Mouse (Mus musculus) MEL (cell line): ENCODE results near the gene Gm15557. TPM values are rescaled to one million over a fixed set of nuclear protein-coding genes. Genes with fewer than 3 reads are reported as not detected.

Experiments used
- DNase-seq: peaks from one replicate; pipeline ENCODE4 v3.0.0; 2011; ENCODE audit warnings: low read depth, low spot score
- H3K27ac ChIP-seq: 2 replicates; pipeline ENCODE4 v1.5.1; 2012; ENCODE audit warnings: low read depth, mild to moderate bottlenecking, control low read depth, low read length, moderate library complexity; ENCODE audit not compliant: control insufficient read depth
- H3K27me3 ChIP-seq, 2 experiments: fragments of 150-350 bp in 1 of 2; sonication (generic) in 1 of 2; 2 replicates each; pipeline ENCODE4 v1.6.1; 2012; ENCODE audit warnings: low read length in 2 of 2, mild to moderate bottlenecking in 2 of 2, improper control_type of control experiment in 1 of 2, moderate library complexity in 1 of 2; ENCODE audit not compliant: insufficient read depth in 2 of 2, control insufficient read depth in 1 of 2
- H3K36me3 ChIP-seq, 2 experiments: 2 replicates each; pipeline ENCODE4 v1.6.1; 2012 to 2014; ENCODE audit warnings: low read length in 2 of 2, improper control_type of control experiment in 1 of 2, inconsistent platforms in 1 of 2, mild to moderate bottlenecking in 1 of 2; ENCODE audit not compliant: insufficient read depth in 2 of 2, control insufficient read depth in 1 of 2
- H3K4me1 ChIP-seq, 2 experiments: fragments of 150-350 bp in 1 of 2; sonication (generic) in 1 of 2; 2 replicates each; pipeline ENCODE4 v1.6.1; 2012; ENCODE audit warnings: low read length in 2 of 2, improper control_type of control experiment in 1 of 2, mild to moderate bottlenecking in 1 of 2; ENCODE audit not compliant: insufficient read depth in 2 of 2, control insufficient read depth in 1 of 2
- H3K4me3 ChIP-seq, 2 experiments: fragments of 150-350 bp in 1 of 2; sonication (generic) in 1 of 2; 2 replicates each; pipeline ENCODE4 v1.5.1; 2012; ENCODE audit warnings: low read depth in 2 of 2, low read length in 2 of 2, mild to moderate bottlenecking in 2 of 2, moderate library complexity in 2 of 2, control low read depth in 1 of 2, improper control_type of control experiment in 1 of 2; ENCODE audit not compliant: control insufficient read depth in 1 of 2, insufficient read depth in 1 of 2
- H3K79me2 ChIP-seq: 2 replicates; pipeline ENCODE4 v1.6.1; 2012; ENCODE audit warnings: mild to moderate bottlenecking, low read length, moderate library complexity; ENCODE audit not compliant: control insufficient read depth, poor library complexity, insufficient read depth
- H3K9ac ChIP-seq: 2 replicates; pipeline ENCODE4 v1.6.1; 2012; ENCODE audit warnings: low read depth, mild to moderate bottlenecking, control low read depth, low read length, moderate library complexity; ENCODE audit not compliant: control insufficient read depth, poor library complexity, severe bottlenecking
- H3K9me3 ChIP-seq: fragments of 150-350 bp; sonication (generic); replicated peaks from 2 replicates; pipeline ENCODE4 v1.6.1; 2012; ENCODE audit warnings: mild to moderate bottlenecking, low read length, improper control_type of control experiment, moderate library complexity; ENCODE audit not compliant: insufficient read depth
- BHLHE40 ChIP-seq: IDR thresholded peaks from 2 replicates; pipeline ENCODE4 v1.6.1; 2012; ENCODE audit warnings: low read depth, mild to moderate bottlenecking, inconsistent platforms, low read length, improper control_type of control experiment, borderline replicate concordance
- CHD1 ChIP-seq: IDR thresholded peaks from 2 replicates; pipeline ENCODE4 v1.6.1; 2012; ENCODE audit warnings: low read depth, mild to moderate bottlenecking, inconsistent platforms, low read length, improper control_type of control experiment
- E2F4 ChIP-seq: IDR thresholded peaks from 2 replicates; pipeline ENCODE4 v1.6.1; 2011; ENCODE audit warnings: low read depth, low read length, improper control_type of control experiment, borderline replicate concordance
- ELF1 ChIP-seq: IDR thresholded peaks from 2 replicates; pipeline ENCODE4 v1.6.1; 2014; ENCODE audit warnings: low read depth, mild to moderate bottlenecking, inconsistent platforms, low read length, improper control_type of control experiment, moderate library complexity
- ETS1 ChIP-seq: IDR thresholded peaks from 2 replicates; pipeline ENCODE4 v1.6.1; 2012; ENCODE audit warnings: low read depth, mild to moderate bottlenecking, inconsistent platforms, low read length, improper control_type of control experiment, moderate library complexity
- GABPA ChIP-seq: IDR thresholded peaks from 2 replicates; pipeline ENCODE4 v1.6.1; 2012; ENCODE audit warnings: low read depth, mild to moderate bottlenecking, inconsistent platforms, low read length, improper control_type of control experiment, moderate library complexity
- GATA1 ChIP-seq: IDR thresholded peaks from 2 replicates; pipeline ENCODE4 v1.6.1; 2011; ENCODE audit warnings: low read depth, low read length, improper control_type of control experiment
- HCFC1 ChIP-seq: IDR thresholded peaks from 2 replicates; pipeline ENCODE4 v1.6.1; 2012; ENCODE audit warnings: low read depth, mild to moderate bottlenecking, inconsistent platforms, low read length, improper control_type of control experiment, moderate library complexity
- JUND ChIP-seq: IDR thresholded peaks from 2 replicates; pipeline ENCODE4 v1.6.1; 2011; ENCODE audit warnings: low read depth, mild to moderate bottlenecking, improper control_type of control experiment, low read length
- KAT2A ChIP-seq: conservative IDR thresholded peaks from 2 replicates; pipeline ENCODE4 v1.6.1; 2012; ENCODE audit warnings: low read depth, low read length, improper control_type of control experiment, inconsistent platforms
- MAX ChIP-seq: IDR thresholded peaks from 2 replicates; pipeline ENCODE4 v1.6.1; 2011; ENCODE audit warnings: low read length, improper control_type of control experiment
- MAZ ChIP-seq: IDR thresholded peaks from 2 replicates; pipeline ENCODE4 v1.6.1; 2012; ENCODE audit warnings: low read depth, mild to moderate bottlenecking, inconsistent platforms, low read length, improper control_type of control experiment
- MXI1 ChIP-seq: IDR thresholded peaks from 2 replicates; pipeline ENCODE4 v1.6.1; 2011; ENCODE audit warnings: mild to moderate bottlenecking, low read depth, low read length, improper control_type of control experiment
- MYB ChIP-seq: IDR thresholded peaks from 2 replicates; pipeline ENCODE4 v1.6.1; 2011; ENCODE audit warnings: mild to moderate bottlenecking, low read depth, low read length, improper control_type of control experiment
- MYC ChIP-seq: IDR thresholded peaks from 2 replicates; pipeline ENCODE4 v1.6.1; 2011; ENCODE audit warnings: low read depth, mild to moderate bottlenecking, low read length, improper control_type of control experiment, moderate library complexity
- NELFE ChIP-seq: IDR thresholded peaks from 2 replicates; pipeline ENCODE4 v1.6.1; 2011; ENCODE audit warnings: low read depth, low read length, improper control_type of control experiment
- POLR2A ChIP-seq, 2 experiments: IDR thresholded peaks; 2 replicates each; pipeline ENCODE4 v1.6.1; 2011 to 2012; ENCODE audit warnings: low read length in 2 of 2, mild to moderate bottlenecking in 2 of 2, control low read depth in 1 of 2, improper control_type of control experiment in 1 of 2, low read depth in 1 of 2, moderate library complexity in 1 of 2; ENCODE audit not compliant: control insufficient read depth in 1 of 2, insufficient read depth in 1 of 2, poor library complexity in 1 of 2
- POLR2AphosphoS5 ChIP-seq: IDR thresholded peaks from 2 replicates; pipeline ENCODE4 v1.6.1; 2012; ENCODE audit warnings: low read depth, borderline replicate concordance, mild to moderate bottlenecking, inconsistent platforms, low read length, moderate library complexity, mixed read lengths
- RAD21 ChIP-seq: IDR thresholded peaks from 2 replicates; pipeline ENCODE4 v1.6.1; 2011; ENCODE audit warnings: mild to moderate bottlenecking, low read depth, low read length, improper control_type of control experiment
- RCOR1 ChIP-seq: IDR thresholded peaks from 2 replicates; pipeline ENCODE4 v1.6.1; 2012; ENCODE audit warnings: low read depth, mild to moderate bottlenecking, inconsistent platforms, low read length, improper control_type of control experiment
- SMC3 ChIP-seq: IDR thresholded peaks from 2 replicates; pipeline ENCODE4 v1.6.1; 2011; ENCODE audit warnings: low read depth, low read length, improper control_type of control experiment
- TCF12 ChIP-seq: IDR thresholded peaks from 2 replicates; pipeline ENCODE4 v1.6.1; 2014; ENCODE audit warnings: low read depth, mild to moderate bottlenecking, inconsistent platforms, low read length, improper control_type of control experiment, moderate library complexity
- UBTF ChIP-seq: IDR thresholded peaks from 2 replicates; pipeline ENCODE4 v1.6.1; 2012; ENCODE audit warnings: low read depth, mild to moderate bottlenecking, inconsistent platforms, low read length, improper control_type of control experiment, moderate library complexity, borderline replicate concordance; ENCODE audit not compliant: insufficient read depth
- ZC3H11A ChIP-seq: IDR thresholded peaks from 2 replicates; pipeline ENCODE4 v1.6.1; 2012; ENCODE audit warnings: low read depth, mild to moderate bottlenecking, inconsistent platforms, low read length, improper control_type of control experiment
- ZMIZ1 ChIP-seq: IDR thresholded peaks from 2 replicates; pipeline ENCODE4 v1.6.1; 2012; ENCODE audit warnings: low read depth, mild to moderate bottlenecking, inconsistent platforms, low read length, improper control_type of control experiment, moderate library complexity
- polyA plus RNA-seq, 2 experiments: library from polyadenylated mRNA; stranded (reverse) in 1 of 2; unstranded in 1 of 2; fragments of >175 nt in 1 of 2; fragments of >200 nt in 1 of 2; gene quantifications; 2 replicates each; pipeline versions ENCODE4 v1.2.1 to v1.2.4; 2012; ENCODE audit warnings: low replicate concordance in 2 of 2, low read depth in 1 of 2; ENCODE audit not compliant: insufficient read length in 2 of 2, insufficient read depth in 1 of 2, missing spikeins in 1 of 2
- total RNA-seq: library from RNA; depleted of rRNA; stranded (reverse); fragments of 300-350 nt; gene quantifications from 2 replicates; pipeline ENCODE4 v1.2.3, GENCODE M21; 2012; rRNA removed

Gene Gm15557
- not detected in 2 replicates for total RNA-seq
- not detected for polyA plus RNA-seq

DNA sequence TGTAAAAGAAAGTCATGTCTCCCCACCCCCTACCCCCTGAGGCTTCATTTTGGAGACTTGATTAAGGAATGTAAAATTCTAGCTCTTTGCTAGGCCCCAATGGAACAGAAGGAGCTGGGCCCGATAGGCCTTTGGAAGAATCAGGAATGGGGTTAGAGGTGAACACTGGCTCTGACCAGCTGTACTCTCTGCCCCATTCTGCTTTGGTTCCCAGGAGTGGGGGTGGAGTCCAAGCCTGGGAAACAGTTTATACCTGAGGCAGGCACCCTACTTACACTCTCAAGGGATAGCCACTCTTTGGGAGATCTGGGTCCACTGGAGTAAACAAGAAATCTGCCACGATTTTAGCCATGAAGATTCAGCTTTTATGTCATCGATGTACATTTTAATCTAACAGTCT, at the start of gene Gm15557:
Gene Gm15557 (plus strand): TSS at position 48 of the 400 bp plus-strand sequence.
- Histone ChIP-seq H3K4me3 (no peak within 1 kb of the TSS), H3K27me3 (no peaks in the 10 kb centered on the region; a peak in 2 of 4 replicates), H3K79me2 (no peaks in the 10 kb centered on the region), H3K27ac (no peak within 1 kb of the TSS), H3K4me1 (no peaks in the 10 kb centered on the region), H3K9me3 (no peaks in the 10 kb centered on the region), H3K9ac (no peak within 1 kb of the TSS), H3K36me3 (no peaks in the 10 kb centered on the region)
- TF ChIP-seq RAD21 (no peak), SMC3 (no peak), POLR2A (IDR thresholded peaks at IDR 0.05; ENCODE audit: control insufficient read depth in 1 of 2, insufficient read depth in 1 of 2, low read depth in 1 of 2, low read length in 2 of 2, poor library complexity in 1 of 2) (no peak), RCOR1 (no peak), HCFC1 (no peak), POLR2AphosphoS5 (no peak), UBTF (no peak), E2F4 (no peak), GABPA (no peak), MAZ (no peak), MXI1 (no peak), GATA1 (no peak), CHD1 (no peak), JUND (no peak), ZMIZ1 (no peak), ELF1 (no peak), NELFE (no peak), KAT2A (no peak), ZC3H11A (no peak)
- DNase-seq: no peak

DNA sequence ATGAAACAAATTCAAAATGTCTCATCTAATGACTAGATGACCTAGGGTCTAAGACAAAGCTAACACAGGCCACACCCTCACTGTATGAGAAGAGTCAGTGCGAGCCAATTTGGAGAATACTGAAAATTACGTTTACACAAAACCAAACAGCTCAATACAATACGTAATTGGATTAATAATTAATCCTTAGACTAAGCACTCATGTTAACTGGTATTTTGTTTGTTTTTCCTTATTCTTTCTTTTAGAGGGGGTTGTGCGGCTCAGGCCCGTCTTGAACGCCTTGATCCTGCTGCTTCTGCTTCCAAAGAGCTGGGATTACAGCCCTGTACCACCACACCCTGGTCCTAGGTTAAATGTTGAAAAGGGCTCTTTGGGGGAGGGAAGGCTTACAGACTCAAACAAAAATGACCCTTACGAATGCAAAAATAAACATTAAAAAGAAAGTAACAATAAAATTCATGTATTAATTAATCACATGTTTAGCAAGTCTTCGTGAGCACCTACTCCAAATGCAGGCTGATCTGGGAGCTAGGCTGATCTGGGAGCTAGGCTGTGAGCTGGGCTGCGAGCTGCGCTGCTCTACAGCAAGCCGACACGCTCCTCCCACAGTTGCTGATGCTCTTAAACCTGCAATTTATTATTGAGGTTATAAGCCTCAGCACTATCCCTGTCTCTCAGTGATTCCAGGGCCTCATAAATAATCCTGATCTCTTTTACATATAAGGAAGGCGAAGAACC, 46.1 kb upstream of the Gm15557 start:
- no peaks in the 10 kb centered on the region for H3K79me2 ChIP-seq
- H3K27me3 ChIP-seq: no peaks in the 10 kb centered on the region
- TF ChIP-seq BHLHE40 (no peak), MYB (no peak), MAX (no peak), NELFE (no peak), ETS1 (no peak), TCF12 (no peak), ZMIZ1 (no peak), GATA1 (no peak), ELF1 (no peak), MYC (no peak), ZC3H11A (no peak)
- no peak overlapping the region for H3K4me3 ChIP-seq
- no peak overlapping the region for H3K27ac ChIP-seq
- DNase-seq: no peak
- H3K4me1 ChIP-seq: no peaks in the 10 kb centered on the region
- no peaks in the 10 kb centered on the region for H3K9me3 ChIP-seq
- no peak overlapping the region for H3K9ac ChIP-seq
- H3K36me3 ChIP-seq: peaks cover 0 to 11% of the 10 kb centered on the region in 2 experiments; a peak in 2 of 4 replicates
